Mouse (Mus musculus) lung, adult 2 months (tissue): ENCODE results near the gene Olfr520.

Experiments
- CTCF ChIP-seq: fragments of 200-500 bp; IDR thresholded peaks from 2 replicates; pipeline ENCODE4 v1.5.1; 2011; ENCODE audit warnings: mild to moderate bottlenecking, low read length, control low read depth; ENCODE audit not compliant: insufficient read depth
- POLR2A ChIP-seq: fragments of 200-500 bp; IDR thresholded peaks from 2 replicates; pipeline ENCODE4 v1.6.1; 2011; ENCODE audit warnings: low read depth, mild to moderate bottlenecking, control low read depth, low read length, borderline replicate concordance; ENCODE audit errors: extremely low read depth

- TF ChIP-seq POLR2A = no peak
- TF ChIP-seq CTCF = no peak
These were observed 51.3 kb downstream of the Olfr520 start for GRCm38 (mm10) chr7:99781385-99781784.
